Mouse (Mus musculus): ENCODE data around the gene Pycr2. TPM values are rescaled to one million over a fixed set of nuclear protein-coding genes. Genes with fewer than 3 reads are reported as not detected.

The Pycr2 gene
- polyA plus RNA-seq, 1 experiment from 2014 or later = 77.6 TPM

- Histone ChIP-seq H3K36me3 (ENCODE audit: control insufficient read depth, insufficient read depth, low read length) (peaks cover 30% of the 10 kb centered on the region), H3K27me3 (replicated peaks; ENCODE audit: control insufficient read depth, insufficient read depth, low read length) (no peaks in the 10 kb centered on the region), H3K27ac (replicated peaks; ENCODE audit: low read depth, low read length) (no peak overlapping the region), H3K9ac (ENCODE audit: low read depth, low read length) (no peak overlapping the region), H3K9me3 (ENCODE audit: control insufficient read depth, low read length) (no peaks in the 10 kb centered on the region), H3K4me2 (ENCODE audit: low read depth, low read length) (peak overlapping the region; percentile 46), H3K4me1 (ENCODE audit: control insufficient read depth, insufficient read depth, low read length) (peaks cover 14% of the 10 kb centered on the region), H3K4me3 (ENCODE audit: low read depth, low read length) (no peak overlapping the region)
- 45% methylated on average over 8 of the region's 8 CpGs for WGBS
- DNase-seq (ENCODE audit: low spot score) = peak; percentile 82
- ATAC-seq (ENCODE audit: low read depth) = no peak
These were observed 7.0 kb downstream of the Pycr2 start for GRCm38 (mm10) chr1:180911138-180911537.

- Histone ChIP-seq H3K9me3 (ENCODE audit: control insufficient read depth, low read length) (no peaks in the 10 kb centered on the region), H3K36me3 (ENCODE audit: control insufficient read depth, insufficient read depth, low read length) (peaks cover 24% of the 10 kb centered on the region), H3K27me3 (replicated peaks; ENCODE audit: control insufficient read depth, insufficient read depth, low read length) (no peaks in the 10 kb centered on the region), H3K4me3 (ENCODE audit: low read depth, low read length) (no peak overlapping the region), H3K27ac (replicated peaks; ENCODE audit: low read depth, low read length) (no peak overlapping the region), H3K9ac (ENCODE audit: low read depth, low read length) (no peak overlapping the region), H3K4me1 (ENCODE audit: control insufficient read depth, insufficient read depth, low read length) (peaks cover 14% of the 10 kb centered on the region), H3K4me2 (ENCODE audit: low read depth, low read length) (peak overlapping the region; percentile 46)
- 36% methylated on average over 20 of the region's 20 CpGs for WGBS
- DNase-seq (ENCODE audit: low spot score) (peak; percentile 64), ATAC-seq (ENCODE audit: low read depth) (peak; percentile 45)
These were observed 7.7 kb downstream of the Pycr2 start for GRCm38 (mm10) chr1:180911653-180912287.

GRCm38 (mm10) chr1:180912792-180913191 lies 8.7 kb downstream of the Pycr2 start:
- no peak for DNase-seq (ENCODE audit: low spot score)
- Histone ChIP-seq H3K4me2 (ENCODE audit: low read depth, low read length) (no peak overlapping the region), H3K9me3 (ENCODE audit: control insufficient read depth, low read length) (no peaks in the 10 kb centered on the region), H3K27ac (replicated peaks; ENCODE audit: low read depth, low read length) (peak overlapping the region; percentile 55), H3K36me3 (ENCODE audit: control insufficient read depth, insufficient read depth, low read length) (peaks cover 14% of the 10 kb centered on the region), H3K4me1 (ENCODE audit: control insufficient read depth, insufficient read depth, low read length) (peaks cover 14% of the 10 kb centered on the region), H3K9ac (ENCODE audit: low read depth, low read length) (no peak overlapping the region), H3K4me3 (ENCODE audit: low read depth, low read length) (no peak overlapping the region), H3K27me3 (replicated peaks; ENCODE audit: control insufficient read depth, insufficient read depth, low read length) (no peaks in the 10 kb centered on the region)
- no peak for ATAC-seq (ENCODE audit: low read depth)
- 87% methylated on average over 5 of the region's 5 CpGs for WGBS

- Histone ChIP-seq H3K27me3 (replicated peaks; ENCODE audit: control insufficient read depth, insufficient read depth, low read length) (no peaks in the 10 kb centered on the region), H3K27ac (replicated peaks; ENCODE audit: low read depth, low read length) (peak overlapping the region; percentile 63; the same call in 1 of the 2 replicates), H3K36me3 (ENCODE audit: control insufficient read depth, insufficient read depth, low read length) (peaks cover 4% of the 10 kb centered on the region; the same call in 1 of the 2 replicates), H3K9me3 (ENCODE audit: control insufficient read depth, low read length) (no peaks in the 10 kb centered on the region), H3K4me1 (ENCODE audit: control insufficient read depth, insufficient read depth, low read length) (peaks cover 14% of the 10 kb centered on the region), H3K9ac (ENCODE audit: low read depth, low read length) (no peak overlapping the region), H3K4me2 (ENCODE audit: low read depth, low read length) (no peak overlapping the region), H3K4me3 (ENCODE audit: low read depth, low read length) (no peak overlapping the region)
- 15% methylated on average over 4 of the region's 4 CpGs for WGBS
- ATAC-seq (ENCODE audit: low read depth) (peak; percentile 78), DNase-seq (ENCODE audit: low spot score) (peak; percentile 95)
These were observed 9.7 kb downstream of the Pycr2 start for GRCm38 (mm10) chr1:180913797-180914196.

- 83% methylated on average over 11 of the region's 11 CpGs for WGBS
- H3K4me1 ChIP-seq (ENCODE audit: control insufficient read depth, insufficient read depth, low read length) = peaks cover 12% of the 10 kb centered on the region
- ATAC-seq (ENCODE audit: low read depth) = no peak
- H3K9ac ChIP-seq (ENCODE audit: low read depth, low read length) = no peak overlapping the region
- H3K9me3 ChIP-seq (ENCODE audit: control insufficient read depth, low read length) = no peaks in the 10 kb centered on the region
- no peak overlapping the region for H3K4me3 ChIP-seq (ENCODE audit: low read depth, low read length)
- no peak overlapping the region for H3K27ac ChIP-seq (replicated peaks; ENCODE audit: low read depth, low read length)
- no peak for DNase-seq (ENCODE audit: low spot score)
- H3K4me2 ChIP-seq (ENCODE audit: low read depth, low read length) = no peak overlapping the region
- H3K27me3 ChIP-seq (replicated peaks; ENCODE audit: control insufficient read depth, insufficient read depth, low read length) = no peaks in the 10 kb centered on the region
- no peaks in the 10 kb centered on the region for H3K36me3 ChIP-seq (ENCODE audit: control insufficient read depth, insufficient read depth, low read length)
These were observed 12.3 kb downstream of the Pycr2 start for GRCm38 (mm10) chr1:180916425-180916824.

GRCm38 (mm10) chr1:180917053-180917452 lies 13.0 kb downstream of the Pycr2 start:
- WGBS = 44% methylated on average over 1 of the region's 1 CpGs
- Histone ChIP-seq H3K9me3 (ENCODE audit: control insufficient read depth, low read length) (no peaks in the 10 kb centered on the region), H3K27ac (replicated peaks; ENCODE audit: low read depth, low read length) (no peak overlapping the region), H3K9ac (ENCODE audit: low read depth, low read length) (no peak overlapping the region), H3K4me1 (ENCODE audit: control insufficient read depth, insufficient read depth, low read length) (peaks cover 8% of the 10 kb centered on the region), H3K4me2 (ENCODE audit: low read depth, low read length) (no peak overlapping the region), H3K27me3 (replicated peaks; ENCODE audit: control insufficient read depth, insufficient read depth, low read length) (no peaks in the 10 kb centered on the region), H3K4me3 (ENCODE audit: low read depth, low read length) (no peak overlapping the region), H3K36me3 (ENCODE audit: control insufficient read depth, insufficient read depth, low read length) (no peaks in the 10 kb centered on the region)
- DNase-seq (ENCODE audit: low spot score) (no peak), ATAC-seq (ENCODE audit: low read depth) (no peak)

- Histone ChIP-seq H3K9me3 (ENCODE audit: control insufficient read depth, low read length) (no peaks in the 10 kb centered on the region), H3K9ac (ENCODE audit: low read depth, low read length) (no peak overlapping the region), H3K27ac (replicated peaks; ENCODE audit: low read depth, low read length) (no peak overlapping the region), H3K4me3 (ENCODE audit: low read depth, low read length) (no peak overlapping the region), H3K36me3 (ENCODE audit: control insufficient read depth, insufficient read depth, low read length) (no peaks in the 10 kb centered on the region), H3K27me3 (replicated peaks; ENCODE audit: control insufficient read depth, insufficient read depth, low read length) (no peaks in the 10 kb centered on the region), H3K4me1 (ENCODE audit: control insufficient read depth, insufficient read depth, low read length) (no peaks in the 10 kb centered on the region), H3K4me2 (ENCODE audit: low read depth, low read length) (no peak overlapping the region)
- ATAC-seq (ENCODE audit: low read depth) = no peak
- 36% methylated on average over 8 of the region's 8 CpGs for WGBS
- DNase-seq (ENCODE audit: low spot score) = no peak
These were observed 15.6 kb downstream of the Pycr2 start for GRCm38 (mm10) chr1:180919686-180920085.

- Histone ChIP-seq H3K27ac (replicated peaks; ENCODE audit: low read depth, low read length) (no peak overlapping the region), H3K9me3 (ENCODE audit: control insufficient read depth, low read length) (no peaks in the 10 kb centered on the region), H3K4me1 (ENCODE audit: control insufficient read depth, insufficient read depth, low read length) (no peaks in the 10 kb centered on the region), H3K4me2 (ENCODE audit: low read depth, low read length) (no peak overlapping the region), H3K4me3 (ENCODE audit: low read depth, low read length) (no peak overlapping the region), H3K9ac (ENCODE audit: low read depth, low read length) (no peak overlapping the region), H3K36me3 (ENCODE audit: control insufficient read depth, insufficient read depth, low read length) (no peaks in the 10 kb centered on the region), H3K27me3 (replicated peaks; ENCODE audit: control insufficient read depth, insufficient read depth, low read length) (no peaks in the 10 kb centered on the region)
- WGBS = 74% methylated on average over 6 of the region's 6 CpGs
- no peak for ATAC-seq (ENCODE audit: low read depth)
- DNase-seq (ENCODE audit: low spot score) = no peak
These were observed 18.4 kb downstream of the Pycr2 start for GRCm38 (mm10) chr1:180922273-180923048.
